Comparison of ENCODE assay signal across 17 mouse cellular contexts in genomic region chr16:74506719-74507118, GRCm38 (mm10).
"Had no signal": no experiment of that assay in that cellular context is flagged by ENCODE, and none has a peak within 500 bp of the region (broad histone marks: within the 10 kb centered on the region; RNA-seq: fewer than 3 reads in every experiment).

No protein-coding gene starts in this region.

- H3K4me3 ChIP-seq: lung, embryonic 15.5 days; megakaryocyte, embryonic 14.5 days; midbrain, embryonic 13.5 days; midbrain, embryonic 15.5 days; neural tube, embryonic 12.5 days; stomach, embryonic 15.5 days had no signal

- ATAC-seq: lung, postnatal 0 days; midbrain, embryonic 13.5 days; midbrain, embryonic 15.5 days had no signal

- H3K27ac ChIP-seq: lung, embryonic 15.5 days; macrophage; midbrain, embryonic 13.5 days; midbrain, embryonic 15.5 days; neural tube, embryonic 12.5 days; stomach, embryonic 15.5 days; stomach, postnatal 0 days had no signal

- H3K9ac ChIP-seq: lung, embryonic 15.5 days; midbrain, embryonic 13.5 days; midbrain, embryonic 15.5 days; neural tube, embryonic 12.5 days; stomach, embryonic 15.5 days had no signal

- H3K4me2 ChIP-seq: lung, embryonic 15.5 days; midbrain, embryonic 11.5 days; midbrain, embryonic 13.5 days; midbrain, embryonic 15.5 days; neural tube, embryonic 12.5 days; stomach, embryonic 15.5 days had no signal

- DNase-seq: lung, adult 2 months; lung, postnatal 14 days; lung, postnatal 36 days; right cerebral cortex, postnatal 14 days; thymus, adult 2 months; thymus, postnatal 25 days; thymus, postnatal 4 days had no signal

- H3K27me3 ChIP-seq: lung, embryonic 15.5 days; megakaryocyte, embryonic 14.5 days; midbrain, embryonic 13.5 days; midbrain, embryonic 15.5 days; neural tube, embryonic 12.5 days; stomach, embryonic 15.5 days had no signal

- H3K9me3 ChIP-seq: lung, embryonic 15.5 days; megakaryocyte, embryonic 14.5 days; midbrain, embryonic 13.5 days; midbrain, embryonic 15.5 days; neural tube, embryonic 12.5 days; stomach, embryonic 15.5 days had no signal

- H3K4me1 ChIP-seq: lung, embryonic 15.5 days; midbrain, embryonic 13.5 days; midbrain, embryonic 15.5 days; neural tube, embryonic 12.5 days; stomach, embryonic 15.5 days had no signal

- H3K36me3 ChIP-seq: lung, embryonic 15.5 days; midbrain, embryonic 13.5 days; midbrain, embryonic 15.5 days; neural tube, embryonic 12.5 days; stomach, embryonic 15.5 days had no signal
